Mouse (Mus musculus): ENCODE results near the gene Syt5.

Gene Syt5

GRCm38 (mm10) chr7:4522292-4522691 lies 25.0 kb downstream of the Syt5 start:
- no peak for DNase-seq

DNA sequence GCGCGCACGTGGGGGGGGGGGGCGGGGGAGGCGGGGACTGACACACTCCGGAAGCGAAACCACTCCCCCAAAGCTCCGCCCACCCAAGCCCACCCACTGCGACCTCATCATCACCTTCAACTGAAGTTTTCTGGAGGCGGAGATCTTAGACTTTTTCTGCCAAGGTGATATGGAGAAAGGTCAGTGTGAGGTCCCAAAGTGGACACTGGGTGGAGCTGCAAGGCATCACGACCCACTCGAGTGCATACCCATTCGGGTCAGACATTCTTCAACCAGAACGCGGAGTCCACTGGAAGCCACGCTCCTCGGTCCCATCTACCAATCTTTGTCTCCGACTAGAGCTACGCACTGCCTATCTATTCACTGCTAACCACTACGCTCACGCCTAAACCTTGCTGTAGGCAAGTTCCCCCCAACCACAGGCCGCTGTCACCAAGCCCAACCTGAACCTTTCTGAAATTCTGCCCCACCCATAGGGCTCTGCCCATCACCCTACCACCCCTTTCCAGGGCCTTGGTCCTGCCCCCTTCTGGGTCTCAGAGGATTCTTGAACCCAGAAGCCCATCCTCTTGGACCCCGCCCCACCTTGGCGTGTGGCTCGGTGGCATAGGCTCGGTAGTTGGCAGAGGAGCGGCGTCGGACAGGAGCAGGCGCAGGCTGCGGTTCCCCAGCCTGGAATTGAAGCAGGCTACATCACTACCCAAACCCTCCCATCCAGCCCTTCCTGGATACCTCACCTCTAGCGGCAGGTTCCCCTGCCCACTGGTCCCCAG lies 25.9 kb downstream of the Syt5 start:
- DNase-seq: no peak

DNA sequence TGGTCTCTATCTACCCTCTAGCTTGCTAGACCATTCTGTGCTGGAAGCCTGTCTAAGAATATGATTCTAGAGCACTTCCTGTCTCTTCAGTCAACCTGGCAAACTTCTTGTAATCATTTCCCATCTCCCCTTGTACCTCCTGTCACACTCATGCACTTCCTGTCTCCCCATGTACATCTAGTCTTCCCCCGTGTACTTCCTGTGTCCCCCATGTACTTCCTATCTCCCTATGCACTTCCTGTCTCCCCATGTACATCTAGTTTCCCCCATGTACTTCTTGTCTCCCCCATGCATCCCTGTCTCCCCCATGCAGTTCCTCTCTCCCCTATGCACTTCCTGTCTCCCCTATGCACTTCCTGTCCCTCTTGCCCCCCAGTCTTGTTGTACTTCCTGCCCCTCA lies 28.9 kb downstream of the Syt5 start:
- DNase-seq: no peak

GRCm38 (mm10) chr7:4516332-4517050 lies 30.9 kb downstream of the Syt5 start, which contains the start of gene Tnnt1:
Gene Tnnt1 (minus strand): TSS chr7:4516382.
- DNase-seq: no peak

DNA sequence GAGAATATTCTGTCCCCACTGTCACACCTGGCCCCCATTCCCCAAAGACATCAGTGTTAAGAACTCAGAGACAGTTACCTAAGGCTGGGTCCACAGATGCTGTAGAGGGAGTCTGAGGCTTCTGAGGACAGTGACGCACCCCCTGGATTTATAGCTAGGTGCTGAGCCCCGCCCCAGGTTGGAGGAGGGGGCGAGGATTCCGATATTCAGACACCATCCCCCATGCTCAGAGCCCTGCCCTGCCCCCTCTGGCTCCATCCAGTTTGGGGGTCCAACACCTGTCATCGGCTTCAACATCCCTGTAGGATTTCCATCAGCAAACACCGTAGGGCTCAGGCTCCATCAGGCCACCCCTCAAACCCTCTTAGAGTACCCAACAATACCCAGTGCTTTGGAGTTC lies 31.5 kb downstream of the Syt5 start:
- no peak for DNase-seq

DNA sequence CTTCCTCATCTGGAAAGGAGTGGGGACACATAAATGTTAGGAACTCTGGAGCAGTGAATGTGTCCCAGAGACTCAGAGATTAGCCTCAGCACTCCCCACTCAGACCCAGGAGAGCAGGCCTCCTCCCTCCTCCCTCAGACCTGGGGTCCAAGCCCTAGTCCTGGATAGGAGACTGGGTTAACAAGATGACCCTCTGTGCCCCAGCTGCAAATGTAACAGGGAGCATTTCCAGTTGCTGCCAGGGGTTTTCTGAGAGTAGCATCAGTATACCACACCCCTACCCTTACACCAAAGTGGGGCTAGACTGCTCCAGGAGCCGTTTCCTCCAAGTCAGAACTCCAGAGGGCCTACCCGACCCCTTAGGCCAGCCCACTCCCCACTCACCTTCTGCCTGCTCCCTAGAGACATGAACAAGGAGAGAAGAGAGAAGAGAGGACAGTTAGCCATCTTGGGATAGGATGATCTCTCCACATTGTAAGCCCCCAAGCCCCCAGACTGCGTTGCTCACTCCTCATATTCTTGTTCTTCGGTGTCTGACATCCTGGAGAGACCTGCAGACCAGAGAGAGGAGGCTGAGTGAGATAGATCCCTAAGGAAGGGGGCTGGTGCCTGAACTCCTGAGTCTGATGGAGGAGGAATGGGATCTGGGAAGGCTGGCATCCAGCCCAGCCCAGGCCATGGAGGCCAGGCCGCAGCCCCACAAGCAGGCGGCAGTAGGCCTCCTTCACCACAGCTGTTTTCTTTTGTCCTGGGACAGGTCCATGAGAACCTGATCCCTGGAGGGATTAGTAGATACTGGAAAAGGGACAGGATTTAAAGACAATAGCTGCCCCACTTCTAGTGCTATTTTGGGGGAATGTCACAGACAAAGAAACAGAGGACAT lies 33.3 kb downstream of the Syt5 start:
- no peak for DNase-seq

- DNase-seq: no peak
Observed at GRCm38 (mm10) chr7:4513236-4513635, 34.1 kb downstream of the Syt5 start.

- no peak for DNase-seq
Observed at GRCm38 (mm10) chr7:4511489-4512224, 35.7 kb downstream of the Syt5 start.

DNA sequence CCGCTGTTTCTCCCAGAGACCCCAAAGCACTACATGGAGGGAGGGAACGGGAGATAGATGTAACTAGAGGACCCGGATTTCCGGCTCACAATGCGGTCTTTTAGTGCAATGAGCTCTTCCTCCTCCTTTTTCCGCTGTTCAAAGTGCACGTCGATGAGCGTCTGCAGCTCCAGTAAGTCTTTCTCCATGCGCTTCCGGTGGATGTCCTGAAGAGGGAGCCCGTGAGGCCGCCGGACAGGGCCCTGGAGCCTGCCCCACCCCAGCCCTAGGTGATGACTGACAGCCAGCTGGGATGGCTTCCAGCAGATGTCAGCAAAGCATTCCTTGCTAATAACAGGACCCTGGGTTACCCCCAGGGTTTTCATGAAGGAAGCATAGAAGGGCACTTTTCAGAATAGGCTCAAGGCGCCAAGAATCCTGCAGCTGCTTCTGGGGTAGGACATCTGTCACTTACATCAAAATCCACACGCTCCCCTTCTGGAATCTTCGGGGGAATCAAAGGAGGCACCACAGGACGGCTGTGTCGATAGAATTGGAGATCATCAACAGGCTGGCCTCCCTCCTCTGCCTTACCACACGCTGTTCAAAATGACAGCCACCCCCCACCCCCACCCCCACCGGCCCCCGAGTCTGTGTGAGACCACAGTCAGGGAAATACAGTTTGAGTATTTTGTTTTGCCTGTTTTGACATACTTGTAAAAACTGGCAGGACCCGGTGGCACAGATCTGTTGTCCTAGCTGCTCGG lies 37.3 kb downstream of the Syt5 start:
- peak; percentile 38 for DNase-seq

- DNase-seq: no peak
Observed at GRCm38 (mm10) chr7:4508739-4509116, 38.6 kb downstream of the Syt5 start.

DNA sequence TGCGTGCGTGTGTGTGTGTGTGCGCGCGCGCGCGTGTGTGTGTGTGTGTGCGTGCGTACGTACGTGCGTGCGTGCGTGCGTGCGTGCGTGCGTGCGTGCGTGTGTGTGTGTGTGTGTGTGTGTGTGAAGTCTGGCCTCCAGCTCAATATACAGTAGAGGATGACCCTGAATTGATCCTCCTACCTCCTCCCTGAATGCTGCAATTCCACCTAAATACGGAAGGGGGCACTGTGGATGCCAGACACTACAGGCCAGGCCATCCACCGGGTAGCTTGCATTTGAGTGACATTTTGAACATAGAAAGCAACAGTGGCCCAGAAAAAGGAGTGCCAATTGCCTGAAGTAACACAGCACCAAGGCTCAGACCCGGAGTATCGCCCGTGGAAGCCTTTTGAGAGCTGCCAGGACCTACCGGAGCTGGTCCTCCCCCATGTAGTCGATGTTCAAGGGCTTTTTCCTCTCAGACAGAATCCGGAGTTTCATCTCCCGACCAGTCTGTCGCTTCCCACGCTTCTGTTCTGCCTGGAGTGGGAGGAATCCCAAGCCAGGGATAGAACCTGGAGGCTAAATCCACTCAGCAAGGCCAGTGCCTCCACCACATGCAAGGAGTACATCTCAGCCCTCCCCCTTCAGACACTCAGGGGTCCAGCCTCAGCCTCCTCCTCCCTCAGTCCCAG lies 39.1 kb downstream of the Syt5 start:
- peak; percentile 31 for DNase-seq

DNA sequence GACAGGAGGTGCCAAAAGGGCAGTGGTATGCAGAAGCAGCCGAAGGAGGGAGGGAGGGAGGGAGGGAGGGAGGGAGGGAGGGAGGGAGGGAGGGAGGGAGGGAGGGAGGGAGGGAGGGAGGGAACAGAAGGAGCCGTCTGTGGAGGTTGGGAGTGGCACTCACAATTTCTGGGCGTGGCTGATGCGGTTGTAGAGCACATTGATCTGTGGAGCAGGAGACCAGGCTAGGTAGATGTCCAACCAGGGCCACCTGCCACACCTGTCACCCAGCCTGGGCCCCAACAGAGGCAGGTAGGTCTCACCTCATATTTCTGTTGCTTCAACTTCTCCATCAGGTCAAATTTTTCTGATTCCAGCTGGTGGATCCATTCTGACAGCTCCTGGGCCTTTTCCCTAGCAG lies 40.1 kb downstream of the Syt5 start:
- DNase-seq: no peak

- no peak for DNase-seq
Observed at GRCm38 (mm10) chr7:4504646-4505435, 42.5 kb downstream of the Syt5 start.

DNA sequence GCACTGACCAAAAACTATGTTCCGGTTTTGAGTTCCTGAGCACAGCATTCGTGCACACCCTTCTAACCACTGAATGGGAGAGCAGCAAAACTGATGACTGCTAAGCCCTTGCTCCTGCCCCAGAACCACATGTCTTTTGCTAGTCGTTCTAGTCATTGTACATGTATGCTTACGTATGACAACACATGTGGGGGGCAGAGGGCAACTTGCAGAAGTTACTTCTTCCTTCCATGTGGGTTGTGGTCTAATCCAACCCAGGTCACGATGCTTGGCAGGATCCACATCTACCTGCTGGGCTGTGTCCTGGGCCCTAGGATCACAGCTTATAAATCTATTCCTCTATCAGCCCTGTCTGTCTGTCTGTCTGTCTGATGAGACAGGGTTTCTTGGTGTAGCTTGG lies 43.5 kb downstream of the Syt5 start:
- no peak for DNase-seq

- no peak for DNase-seq
Observed at GRCm38 (mm10) chr7:4503100-4503499, 44.2 kb downstream of the Syt5 start.

DNA sequence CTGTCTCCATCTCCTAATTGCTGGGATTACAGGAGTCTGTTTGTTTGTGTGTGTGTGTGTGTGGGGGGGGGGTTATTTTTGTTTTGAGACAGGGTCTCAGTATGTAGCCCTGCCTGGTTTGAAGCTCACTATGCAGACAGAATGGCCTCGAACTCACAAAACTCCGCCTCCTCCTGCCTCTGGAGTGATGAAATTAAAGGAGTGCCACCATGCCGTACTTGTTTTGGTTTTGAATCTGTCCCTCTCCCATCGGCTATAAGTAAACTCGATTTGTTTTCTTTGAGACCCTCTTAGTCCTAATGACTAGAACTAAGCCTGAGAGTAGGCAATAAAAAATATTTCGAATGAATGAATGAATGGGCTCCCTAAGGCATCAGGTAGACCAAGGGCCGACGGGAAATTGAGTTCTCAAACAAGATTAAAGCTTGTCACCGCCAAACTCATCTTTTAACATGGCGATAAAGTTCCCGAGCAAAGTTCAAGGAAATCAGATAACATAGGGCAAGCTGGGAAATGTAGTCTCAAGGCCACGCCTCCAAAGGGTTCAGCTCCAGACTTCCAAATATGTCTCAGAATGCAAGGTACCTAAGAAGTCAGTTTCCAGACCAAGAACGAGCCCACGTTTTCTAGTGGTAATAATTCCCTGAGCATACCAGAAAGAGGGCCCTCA lies 44.8 kb downstream of the Syt5 start:
- DNase-seq: peak; percentile 46

GRCm38 (mm10) chr7:4501558-4502397 lies 45.6 kb downstream of the Syt5 start, which contains the start of gene Ppp1r12c:
Gene Ppp1r12c (minus strand): TSS chr7:4501680.
- DNase-seq: peak; percentile 97

DNA sequence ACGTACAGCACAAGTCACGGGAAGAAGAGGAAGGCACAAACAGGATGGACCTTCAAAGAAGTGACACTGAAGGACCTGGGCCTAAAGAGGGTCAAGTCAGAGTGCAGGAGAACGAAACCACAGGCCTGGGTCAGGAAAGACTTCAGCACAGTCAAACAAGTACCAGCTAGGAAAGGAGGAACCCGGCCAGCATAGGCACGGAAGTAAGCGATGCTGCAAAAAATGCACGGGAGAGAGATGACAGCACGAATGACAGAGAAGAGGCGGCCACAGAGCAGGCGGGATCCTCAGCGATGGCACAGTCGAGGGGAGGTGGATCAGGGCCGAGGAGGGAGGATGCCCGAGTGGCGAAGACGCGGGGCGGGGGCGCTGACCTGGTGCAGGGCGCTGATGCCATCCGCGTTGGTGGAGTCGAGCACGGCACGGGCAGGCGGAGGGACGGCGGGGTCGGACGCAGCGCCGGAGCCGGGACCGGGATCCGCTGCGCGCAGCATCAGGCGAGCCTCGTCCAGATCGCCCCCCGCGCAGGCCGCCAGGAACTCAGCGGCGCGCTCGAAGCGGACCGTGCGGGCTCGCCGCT lies 46.4 kb downstream of the Syt5 start:
- DNase-seq: peak; percentile 48

Data from right cerebral cortex, postnatal 25 days (tissue).